Comparison of ENCODE assay signal across 25 mouse cellular contexts in the genomic region with DNA sequence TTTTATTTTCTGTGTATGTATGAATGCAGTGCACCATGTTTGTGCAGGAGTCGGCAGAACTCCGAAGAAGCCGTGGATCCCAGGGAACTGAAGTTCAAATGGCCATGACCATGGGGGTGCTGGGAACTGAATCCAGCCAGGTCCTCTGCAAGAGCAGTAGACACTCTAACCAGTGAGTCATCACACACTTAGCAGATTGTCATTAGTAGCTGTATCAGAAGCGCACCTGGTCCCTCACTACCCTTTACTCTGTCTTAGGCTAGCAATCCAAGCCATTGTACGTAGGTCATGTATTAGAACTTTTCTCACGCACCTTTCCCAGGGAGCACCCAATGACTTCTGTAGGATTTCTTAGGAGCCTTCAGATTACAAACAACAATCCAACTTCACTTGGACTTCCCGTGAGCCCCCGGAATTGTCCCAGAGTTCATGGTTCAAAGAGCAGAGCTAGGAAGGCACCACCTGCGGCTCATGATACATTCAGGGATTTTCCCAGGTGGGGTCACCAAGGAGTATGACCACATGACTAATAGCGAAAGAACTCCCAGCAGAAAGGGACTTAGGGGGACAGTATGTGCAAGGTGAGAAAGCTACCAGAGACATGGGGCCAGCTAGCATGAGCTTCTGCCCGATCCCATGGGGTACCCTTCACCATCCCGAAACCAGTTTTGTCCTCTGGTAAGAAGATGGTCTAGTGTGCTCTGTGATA. TPM values are rescaled to one million over a fixed set of nuclear protein-coding genes. Genes with fewer than 3 reads are reported as not detected.
DNase-seq lines count a peak whose midpoint lies in the region; ATAC-seq and TF ChIP-seq lines count a peak whose summit lies in the region.
"Had no signal": no experiment of that assay in that cellular context is flagged by ENCODE, and none has a peak within 500 bp of the region (broad histone marks: within the 10 kb centered on the region; RNA-seq: fewer than 3 reads in every experiment).

No protein-coding gene starts in this region.

- in situ Hi-C loops in CH12.LX (cut with MboI; ENCODE audit: low pct_ligation_motif_present, low pct_unique_long_range_greater_than_20kb, low sequenced_read_pairs): no loop called here

- H3K4me1 ChIP-seq in intestine, postnatal 0 days (replicated peaks; ENCODE audit: control insufficient read depth, insufficient read depth, low read length): peaks cover 18% of the 10 kb centered on the region; the same call in 1 of the 2 replicates
- H3K4me1 ChIP-seq in intestine, embryonic 15.5 days (replicated peaks): peaks cover 7% of the 10 kb centered on the region; the same call in 1 of the 2 replicates
- H3K4me1 ChIP-seq in CH12.LX (ENCODE audit: control insufficient read depth in 1 of 2, insufficient read depth in 2 of 2): peaks cover 35 to 70% of the 10 kb centered on the region in 2 experiments
- H3K4me1 ChIP-seq: embryonic facial prominence, embryonic 15.5 days; forebrain, embryonic 10.5 days; forebrain, embryonic 12.5 days had no signal

- TF ChIP-seq CTCF in intestine, postnatal 0 days (IDR thresholded peaks at IDR 0.05; ENCODE audit: low read depth): no peak
- TF ChIP-seq CTCF in CH12.LX (conservative IDR thresholded peaks at IDR 0.05 in 1 of 2, IDR thresholded peaks at IDR 0.05 in 1 of 2; ENCODE audit: low read depth in 2 of 2, low read length in 2 of 2): no peak

- DNase-seq in A20 (ENCODE audit: low read depth, low spot score) (peak; percentile 49), CH12.LX (ENCODE audit: extremely low read depth) (peak; percentile 51)
- DNase-seq: adrenal gland, adult 2 months; adrenal gland, postnatal 10 days; adrenal gland, postnatal 25 days; B cell, adult 2 months; cerebellum, adult 11 months; cerebellum, adult 18-20 months; cerebellum, adult 8-10 months; cerebellum, adult 9-11 months; cerebellum, postnatal 14 days; cerebellum, postnatal 36 days; embryo, embryonic 11 days had no signal

- no peaks in the 10 kb centered on the region for H3K79me2 ChIP-seq in CH12.LX (replicated peaks; ENCODE audit: control insufficient read depth, extremely low read depth, insufficient read depth, poor library complexity, severe bottlenecking)

- no peak; the same call in 1 of the 2 replicates for TF ChIP-seq RAD21 in CH12.LX (IDR thresholded peaks at IDR 0.05; ENCODE audit: low read depth, low read length)

- H3K9ac ChIP-seq in intestine, postnatal 0 days (ENCODE audit: low read depth, low read length): no peak overlapping the region
- H3K9ac ChIP-seq in intestine, embryonic 15.5 days: no peak overlapping the region
- no peak overlapping the region for H3K9ac ChIP-seq in CH12.LX (ENCODE audit: insufficient read depth, low read depth)
- H3K9ac ChIP-seq: embryonic facial prominence, embryonic 13.5 days; embryonic facial prominence, embryonic 15.5 days; forebrain, embryonic 12.5 days had no signal

- no peak for TF ChIP-seq POLR2A in CH12.LX (IDR thresholded peaks at IDR 0.05; ENCODE audit: low read depth, low read length)

- H3K27me3 ChIP-seq in intestine, postnatal 0 days (replicated peaks; ENCODE audit: control insufficient read depth, insufficient read depth, low read length): no peaks in the 10 kb centered on the region
- H3K27me3 ChIP-seq in intestine, embryonic 15.5 days (replicated peaks): no peaks in the 10 kb centered on the region
- H3K27me3 ChIP-seq in CH12.LX (replicated peaks): no peaks in the 10 kb centered on the region
- H3K27me3 ChIP-seq: embryonic facial prominence, embryonic 13.5 days; embryonic facial prominence, embryonic 15.5 days; forebrain, embryonic 12.5 days had no signal

- no peak overlapping the region for H3K27ac ChIP-seq in intestine, postnatal 0 days (ENCODE audit: low read depth, low read length)
- no peak overlapping the region for H3K27ac ChIP-seq in intestine, embryonic 15.5 days
- H3K27ac ChIP-seq in CH12.LX (ENCODE audit: insufficient read depth, low read depth): no peak overlapping the region; the same call in 1 of the 2 replicates
- H3K27ac ChIP-seq: embryonic facial prominence, embryonic 13.5 days; embryonic facial prominence, embryonic 15.5 days; forebrain, embryonic 10.5 days; forebrain, embryonic 12.5 days had no signal

- H3K36me3 ChIP-seq in intestine, postnatal 0 days (ENCODE audit: control insufficient read depth, insufficient read depth): no peaks in the 10 kb centered on the region
- H3K36me3 ChIP-seq in intestine, embryonic 15.5 days: no peaks in the 10 kb centered on the region
- no peaks in the 10 kb centered on the region for H3K36me3 ChIP-seq in CH12.LX (replicated peaks in 1 of 2; ENCODE audit: control insufficient read depth in 1 of 2, insufficient read depth in 1 of 2, low read length in 1 of 2)
- H3K36me3 ChIP-seq: embryonic facial prominence, embryonic 13.5 days; embryonic facial prominence, embryonic 15.5 days; forebrain, embryonic 10.5 days; forebrain, embryonic 12.5 days had no signal

- 83% methylated on average over 12 of the region's 12 CpGs for WGBS in intestine, postnatal 0 days
- WGBS in intestine, embryonic 15.5 days: 95% methylated on average over 12 of the region's 12 CpGs

- H3K4me2 ChIP-seq in intestine, postnatal 0 days (replicated peaks; ENCODE audit: low read depth): no peak overlapping the region
- no peak overlapping the region for H3K4me2 ChIP-seq in intestine, embryonic 15.5 days (replicated peaks)
- peak overlapping the region; percentile 18; the same call in 1 of the 2 replicates for H3K4me2 ChIP-seq in CH12.LX (ENCODE audit: insufficient read depth, low read depth, poor library complexity, severe bottlenecking)
- H3K4me2 ChIP-seq: embryonic facial prominence, embryonic 13.5 days; embryonic facial prominence, embryonic 15.5 days; forebrain, embryonic 12.5 days had no signal

- peak; percentile 95 for TF ChIP-seq EP300 in CH12.LX (IDR thresholded peaks at IDR 0.05; ENCODE audit: low read length)

- dilution Hi-C loops in CH12.LX (cut with MboI; ENCODE audit: extremely low pct_ligation_motif_present, extremely low pct_unique_long_range_greater_than_20kb, low sequenced_read_pairs): no loop called here

- H3K9me3 ChIP-seq in intestine, postnatal 0 days (ENCODE audit: control insufficient read depth): no peaks in the 10 kb centered on the region
- H3K9me3 ChIP-seq in intestine, embryonic 15.5 days: no peaks in the 10 kb centered on the region
- H3K9me3 ChIP-seq in CH12.LX (replicated peaks; ENCODE audit: low read length): no peaks in the 10 kb centered on the region
- H3K9me3 ChIP-seq: embryonic facial prominence, embryonic 13.5 days; embryonic facial prominence, embryonic 15.5 days; forebrain, embryonic 10.5 days; forebrain, embryonic 12.5 days had no signal

- no peak overlapping the region for H3K4me3 ChIP-seq in intestine, postnatal 0 days (ENCODE audit: low read depth, low read length)
- no peak overlapping the region for H3K4me3 ChIP-seq in intestine, embryonic 15.5 days (replicated peaks)
- no peak overlapping the region for H3K4me3 ChIP-seq in CH12.LX (replicated peaks in 1 of 3; ENCODE audit: low read depth in 2 of 3, low read length in 2 of 3, poor library complexity in 1 of 3)
- H3K4me3 ChIP-seq: embryonic facial prominence, embryonic 13.5 days; embryonic facial prominence, embryonic 15.5 days; erythroblast, embryonic 14.5 days; forebrain, embryonic 10.5 days; forebrain, embryonic 12.5 days had no signal

- ATAC-seq in intestine, postnatal 0 days: peak; percentile 47; the same call in 1 of the 2 replicates
- no peak for ATAC-seq in intestine, embryonic 15.5 days
- no peak for ATAC-seq in megakaryocyte, adult 5-6 weeks (ENCODE audit: poor library complexity, severe bottlenecking)
- ATAC-seq: CD4-positive, CD25-positive, alpha-beta regulatory T cell, adult 4 months; forebrain, embryonic 14.5 days; forebrain, embryonic 16.5 days had no signal

TF ChIP-seq in CH12.LX, 34 proteins besides CTCF, POLR2A, EP300 and RAD21 (continues in another document):
- TF ChIP-seq GABPA (IDR thresholded peaks at IDR 0.05; ENCODE audit: insufficient replicate concordance, low read depth, low read length) (no peak), PAX5 (IDR thresholded peaks at IDR 0.05; ENCODE audit: low read length) (no peak), MAZ (IDR thresholded peaks at IDR 0.05; ENCODE audit: low read depth, low read length) (peak; percentile 71; the same call in 1 of the 2 replicates), KAT2A (IDR thresholded peaks at IDR 0.05; ENCODE audit: insufficient replicate concordance, low read length) (no peak), ZNF384 (IDR thresholded peaks at IDR 0.05; ENCODE audit: low read depth, low read length) (no peak), RCOR1 (conservative IDR thresholded peaks at IDR 0.05; ENCODE audit: low read depth, low read length) (no peak), CHD1 (IDR thresholded peaks at IDR 0.05; ENCODE audit: low read depth, low read length) (no peak), NELFE (IDR thresholded peaks at IDR 0.05; ENCODE audit: low read depth, low read length) (no peak), MXI1 (IDR thresholded peaks at IDR 0.05; ENCODE audit: low read depth, low read length) (no peak), SIN3A (IDR thresholded peaks at IDR 0.05; ENCODE audit: low read length) (no peak), IRF4 (IDR thresholded peaks at IDR 0.05; ENCODE audit: low read depth, low read length) (peak; percentile 95), JUN (IDR thresholded peaks at IDR 0.05; ENCODE audit: insufficient read depth, low read depth, low read length) (peak; percentile 59), SMC3 (IDR thresholded peaks at IDR 0.05; ENCODE audit: low read depth, low read length) (no peak; the same call in 1 of the 2 replicates), MYC (IDR thresholded peaks at IDR 0.05; ENCODE audit: low read depth, low read length) (0 out of 2 replicates have a peak, but pooled peaks have one; percentile 60), ZC3H11A (IDR thresholded peaks at IDR 0.05; ENCODE audit: low read depth, low read length) (no peak), CHD2 (IDR thresholded peaks at IDR 0.05; ENCODE audit: low read length) (peak; percentile 62), ELF1 (IDR thresholded peaks at IDR 0.05; ENCODE audit: low read depth, low read length) (no peak), JUND (conservative IDR thresholded peaks at IDR 0.05; ENCODE audit: low read depth, low read length) (peak; percentile 90), ZMIZ1 (IDR thresholded peaks at IDR 0.05; ENCODE audit: low read depth, low read length) (no peak), NRF1 (IDR thresholded peaks at IDR 0.05; ENCODE audit: low read depth, low read length) (no peak), BHLHE40 (IDR thresholded peaks at IDR 0.05; ENCODE audit: low read depth, low read length) (peak; percentile 71)

RNA-seq across cellular contexts. Expression of gene Tgfbr2, which starts 17.8 kb away (rescaled TPM):
- 16.0 and 16.1 TPM in 2 replicates for polyA plus RNA-seq in intestine, postnatal 0 days (2015; fragmentation: Nextera tagmentation; extraction: Ambion mirVana)
- polyA plus RNA-seq in intestine, embryonic 15.5 days (2015; fragmentation: Nextera tagmentation; extraction: Ambion mirVana): 28.3 and 31.8 TPM in 2 replicates
- total RNA-seq in CH12.LX (2012; rRNA removed) (43.0 and 46.3 TPM in 2 replicates), CH12.LX (2014; rRNA removed) (19.6 and 21.2 TPM in 2 replicates)
- polyA plus RNA-seq in CH12.LX (2012; ENCODE audit: insufficient read length, low read depth): 37.4 and 42.8 TPM in 2 replicates
- total RNA-seq in megakaryocyte, adult 5-6 weeks (2015): 16.9 and 18.4 TPM in 2 replicates
- 14.8 and 18.9 TPM in 2 replicates for total RNA-seq in megakaryocyte, adult 5-6 weeks (2017)
- total RNA-seq: MEL had no signal
